Mouse (Mus musculus): ENCODE results near the gene Kars. TPM values are rescaled to one million over a fixed set of nuclear protein-coding genes. Genes with fewer than 3 reads are reported as not detected.

Kars gene
- total and polyA plus RNA-seq, 2 experiments from 2014 or later: 73.8 to 108 TPM

- Histone ChIP-seq H3K27ac (ENCODE audit: low read depth) (no peak overlapping the region), H3K4me1 (ENCODE audit: control insufficient read depth, insufficient read depth) (no peaks in the 10 kb centered on the region; the same call in 1 of the 2 replicates), H3K4me2 (ENCODE audit: low read depth, low read length) (no peak overlapping the region), H3K9ac (replicated peaks; ENCODE audit: low read depth, low read length) (no peak overlapping the region), H3K4me3 (ENCODE audit: low read depth, low read length) (no peak overlapping the region), H3K27me3 (ENCODE audit: control insufficient read depth, insufficient read depth, low read length) (no peaks in the 10 kb centered on the region), H3K36me3 (replicated peaks; ENCODE audit: control insufficient read depth, insufficient read depth, low read length) (no peaks in the 10 kb centered on the region), H3K9me3 (replicated peaks; ENCODE audit: control insufficient read depth, low read length) (no peaks in the 10 kb centered on the region)
- no peak for ATAC-seq (ENCODE audit: insufficient read depth, low read depth)
- WGBS: 88% methylated on average over 10 of the region's 10 CpGs
- TF ChIP-seq EP300 (IDR thresholded peaks at IDR 0.05; ENCODE audit: low read depth) (no peak), CTCF (IDR thresholded peaks at IDR 0.05; ENCODE audit: low read depth) (no peak)
- DNase-seq (ENCODE audit: low spot score): no peak
These were observed 42.6 kb downstream of the Kars start for GRCm38 (mm10) chr8:111968541-111968940.

GRCm38 (mm10) chr8:111967246-111967870 lies 43.8 kb downstream of the Kars start:
- Histone ChIP-seq H3K4me2 (ENCODE audit: low read depth, low read length) (no peak overlapping the region), H3K27me3 (ENCODE audit: control insufficient read depth, insufficient read depth, low read length) (no peaks in the 10 kb centered on the region), H3K27ac (ENCODE audit: low read depth) (no peak overlapping the region), H3K4me3 (ENCODE audit: low read depth, low read length) (no peak overlapping the region), H3K9me3 (replicated peaks; ENCODE audit: control insufficient read depth, low read length) (no peaks in the 10 kb centered on the region), H3K9ac (replicated peaks; ENCODE audit: low read depth, low read length) (no peak overlapping the region), H3K36me3 (replicated peaks; ENCODE audit: control insufficient read depth, insufficient read depth, low read length) (no peaks in the 10 kb centered on the region), H3K4me1 (ENCODE audit: control insufficient read depth, insufficient read depth) (peaks cover 4% of the 10 kb centered on the region; the same call in 1 of the 2 replicates)
- ATAC-seq (ENCODE audit: insufficient read depth, low read depth) (no peak), DNase-seq (ENCODE audit: low spot score) (no peak)
- WGBS: 69% methylated on average over 5 of the region's 5 CpGs
- TF ChIP-seq EP300 (IDR thresholded peaks at IDR 0.05; ENCODE audit: low read depth): no peak
- TF ChIP-seq CTCF (IDR thresholded peaks at IDR 0.05; ENCODE audit: low read depth): no peak

- no peaks in the 10 kb centered on the region for H3K36me3 ChIP-seq (replicated peaks; ENCODE audit: control insufficient read depth, insufficient read depth, low read length)
- no peak for TF ChIP-seq CTCF (IDR thresholded peaks at IDR 0.05; ENCODE audit: low read depth)
- no peak for TF ChIP-seq EP300 (IDR thresholded peaks at IDR 0.05; ENCODE audit: low read depth)
- no peak for DNase-seq (ENCODE audit: low spot score)
- no peak overlapping the region for H3K4me3 ChIP-seq (ENCODE audit: low read depth, low read length)
- no peak overlapping the region for H3K9ac ChIP-seq (replicated peaks; ENCODE audit: low read depth, low read length)
- whole genome bisulfite sequencing: 72% methylated on average over 7 of the region's 7 CpGs
- H3K4me1 ChIP-seq (ENCODE audit: control insufficient read depth, insufficient read depth): peaks cover 5% of the 10 kb centered on the region; the same call in 1 of the 2 replicates
- no peaks in the 10 kb centered on the region for H3K27me3 ChIP-seq (ENCODE audit: control insufficient read depth, insufficient read depth, low read length)
- H3K27ac ChIP-seq (ENCODE audit: low read depth): no peak overlapping the region
- H3K9me3 ChIP-seq (replicated peaks; ENCODE audit: control insufficient read depth, low read length): no peaks in the 10 kb centered on the region
- no peak overlapping the region for H3K4me2 ChIP-seq (ENCODE audit: low read depth, low read length)
- ATAC-seq (ENCODE audit: insufficient read depth, low read depth): no peak
These were observed 46.1 kb downstream of the Kars start for GRCm38 (mm10) chr8:111964849-111965561.

- no peak overlapping the region for H3K4me2 ChIP-seq (ENCODE audit: low read depth, low read length)
- WGBS: 63% methylated on average over 5 of the region's 5 CpGs
- H3K27ac ChIP-seq (ENCODE audit: low read depth): no peak overlapping the region
- ATAC-seq (ENCODE audit: insufficient read depth, low read depth) (no peak), DNase-seq (ENCODE audit: low spot score) (no peak)
- H3K9ac ChIP-seq (replicated peaks; ENCODE audit: low read depth, low read length): no peak overlapping the region
- TF ChIP-seq EP300 (IDR thresholded peaks at IDR 0.05; ENCODE audit: low read depth) (no peak), CTCF (IDR thresholded peaks at IDR 0.05; ENCODE audit: low read depth) (no peak)
- H3K36me3 ChIP-seq (replicated peaks; ENCODE audit: control insufficient read depth, insufficient read depth, low read length): no peaks in the 10 kb centered on the region
- H3K27me3 ChIP-seq (ENCODE audit: control insufficient read depth, insufficient read depth, low read length): no peaks in the 10 kb centered on the region
- peaks cover 5% of the 10 kb centered on the region; the same call in 1 of the 2 replicates for H3K4me1 ChIP-seq (ENCODE audit: control insufficient read depth, insufficient read depth)
- no peaks in the 10 kb centered on the region for H3K9me3 ChIP-seq (replicated peaks; ENCODE audit: control insufficient read depth, low read length)
- H3K4me3 ChIP-seq (ENCODE audit: low read depth, low read length): no peak overlapping the region
These were observed 46.8 kb downstream of the Kars start for GRCm38 (mm10) chr8:111964351-111964750.

- H3K9me3 ChIP-seq (replicated peaks; ENCODE audit: control insufficient read depth, low read length): no peaks in the 10 kb centered on the region
- TF ChIP-seq CTCF (IDR thresholded peaks at IDR 0.05; ENCODE audit: low read depth): no peak
- no peak for TF ChIP-seq EP300 (IDR thresholded peaks at IDR 0.05; ENCODE audit: low read depth)
- no peak for ATAC-seq (ENCODE audit: insufficient read depth, low read depth)
- no peak overlapping the region for H3K27ac ChIP-seq (ENCODE audit: low read depth)
- 0 out of 2 replicates have a peak, but pooled peaks cover under 1% of the 10 kb centered on the region for H3K36me3 ChIP-seq (replicated peaks; ENCODE audit: control insufficient read depth, insufficient read depth, low read length)
- no peak overlapping the region for H3K4me2 ChIP-seq (ENCODE audit: low read depth, low read length)
- no peak for DNase-seq (ENCODE audit: low spot score)
- H3K4me1 ChIP-seq (ENCODE audit: control insufficient read depth, insufficient read depth): peaks cover 5% of the 10 kb centered on the region; the same call in 1 of the 2 replicates
- no peak overlapping the region for H3K4me3 ChIP-seq (ENCODE audit: low read depth, low read length)
- H3K9ac ChIP-seq (replicated peaks; ENCODE audit: low read depth, low read length): no peak overlapping the region
- H3K27me3 ChIP-seq (ENCODE audit: control insufficient read depth, insufficient read depth, low read length): no peaks in the 10 kb centered on the region
- 87% methylated on average over 4 of the region's 4 CpGs for WGBS
These were observed 47.6 kb downstream of the Kars start for GRCm38 (mm10) chr8:111963546-111963945.

All from heart, postnatal 0 days (tissue).